Mouse (Mus musculus): ENCODE measurements at regions not wholly inside any gene's neighbourhood (a gene's known extent, or its start where the extent isn't known, plus 50 kb on each side); places are given as distances from the start of the nearest gene placed in this dataset.

GRCm38 (mm10) chr7:136058319-136058718 is 342.2 kb upstream of the Mki67 start:
- Histone ChIP-seq H3K4me3 (ENCODE audit: low read length) (no peak overlapping the region), H3K36me3 (ENCODE audit: control insufficient read depth, insufficient read depth, low read length) (no peaks in the 10 kb centered on the region), H3K27me3 (ENCODE audit: control insufficient read depth, insufficient read depth, low read depth, low read length) (peaks cover 4% of the 10 kb centered on the region; the same call in 1 of the 2 replicates), H3K4me1 (replicated peaks; ENCODE audit: control insufficient read depth, insufficient read depth, low read length) (peaks cover 27% of the 10 kb centered on the region), H3K27ac (ENCODE audit: low read length) (no peak overlapping the region), H3K9ac (ENCODE audit: low read length) (no peak overlapping the region), H3K9me3 (ENCODE audit: control insufficient read depth, low read length) (no peaks in the 10 kb centered on the region), H3K4me2 (ENCODE audit: low read depth, low read length) (0 out of 2 replicates have a peak overlapping the region, but pooled peaks have one; percentile 19)
- 20% methylated on average over 5 of the region's 5 CpGs for WGBS
- peak; percentile 5; the same call in 1 of the 2 replicates for ATAC-seq (ENCODE audit: low read depth)

GRCm38 (mm10) chr7:136058751-136059681 is 342.9 kb upstream of the Mki67 start:
- Histone ChIP-seq H3K9me3 (ENCODE audit: control insufficient read depth, low read length) (no peaks in the 10 kb centered on the region), H3K27me3 (ENCODE audit: control insufficient read depth, insufficient read depth, low read depth, low read length) (peaks cover 4% of the 10 kb centered on the region; the same call in 1 of the 2 replicates), H3K4me1 (replicated peaks; ENCODE audit: control insufficient read depth, insufficient read depth, low read length) (peaks cover 27% of the 10 kb centered on the region), H3K4me3 (ENCODE audit: low read length) (no peak overlapping the region), H3K4me2 (ENCODE audit: low read depth, low read length) (no peak overlapping the region), H3K27ac (ENCODE audit: low read length) (peak overlapping the region; percentile 55), H3K9ac (ENCODE audit: low read length) (no peak overlapping the region), H3K36me3 (ENCODE audit: control insufficient read depth, insufficient read depth, low read length) (no peaks in the 10 kb centered on the region)
- ATAC-seq (ENCODE audit: low read depth) = peak; percentile 79
- WGBS = 35% methylated on average over 14 of the region's 14 CpGs

- H3K4me2 ChIP-seq (ENCODE audit: low read depth, low read length) = peak overlapping the region; percentile 70; the same call in 1 of the 2 replicates
- H3K27ac ChIP-seq (ENCODE audit: low read length) = peak overlapping the region; percentile 55; the same call in 1 of the 2 replicates
- ATAC-seq (ENCODE audit: low read depth) = no peak
- no peaks in the 10 kb centered on the region for H3K36me3 ChIP-seq (ENCODE audit: control insufficient read depth, insufficient read depth, low read length)
- H3K4me3 ChIP-seq (ENCODE audit: low read length) = no peak overlapping the region
- H3K9me3 ChIP-seq (ENCODE audit: control insufficient read depth, low read length) = no peaks in the 10 kb centered on the region
- H3K4me1 ChIP-seq (replicated peaks; ENCODE audit: control insufficient read depth, insufficient read depth, low read length) = peaks cover 27% of the 10 kb centered on the region
- WGBS = 35% methylated on average over 11 of the region's 11 CpGs
- no peak overlapping the region for H3K9ac ChIP-seq (ENCODE audit: low read length)
- peaks cover 4% of the 10 kb centered on the region; the same call in 1 of the 2 replicates for H3K27me3 ChIP-seq (ENCODE audit: control insufficient read depth, insufficient read depth, low read depth, low read length)
These were observed 343.7 kb upstream of the Mki67 start for GRCm38 (mm10) chr7:136059896-136060295.

GRCm38 (mm10) chr7:136060339-136061073 is 344.3 kb upstream of the Mki67 start:
- ATAC-seq (ENCODE audit: low read depth) = peak; percentile 61
- Histone ChIP-seq H3K36me3 (ENCODE audit: control insufficient read depth, insufficient read depth, low read length) (no peaks in the 10 kb centered on the region), H3K27me3 (ENCODE audit: control insufficient read depth, insufficient read depth, low read depth, low read length) (peaks cover 2% of the 10 kb centered on the region; the same call in 1 of the 2 replicates), H3K4me2 (ENCODE audit: low read depth, low read length) (peak overlapping the region; percentile 70), H3K27ac (ENCODE audit: low read length) (peak overlapping the region; percentile 80), H3K9ac (ENCODE audit: low read length) (peak overlapping the region; percentile 67), H3K4me1 (replicated peaks; ENCODE audit: control insufficient read depth, insufficient read depth, low read length) (peaks cover 27% of the 10 kb centered on the region), H3K9me3 (ENCODE audit: control insufficient read depth, low read length) (no peaks in the 10 kb centered on the region), H3K4me3 (ENCODE audit: low read length) (peak overlapping the region; percentile 42)
- 5% methylated on average over 29 of the region's 29 CpGs for WGBS

DNA sequence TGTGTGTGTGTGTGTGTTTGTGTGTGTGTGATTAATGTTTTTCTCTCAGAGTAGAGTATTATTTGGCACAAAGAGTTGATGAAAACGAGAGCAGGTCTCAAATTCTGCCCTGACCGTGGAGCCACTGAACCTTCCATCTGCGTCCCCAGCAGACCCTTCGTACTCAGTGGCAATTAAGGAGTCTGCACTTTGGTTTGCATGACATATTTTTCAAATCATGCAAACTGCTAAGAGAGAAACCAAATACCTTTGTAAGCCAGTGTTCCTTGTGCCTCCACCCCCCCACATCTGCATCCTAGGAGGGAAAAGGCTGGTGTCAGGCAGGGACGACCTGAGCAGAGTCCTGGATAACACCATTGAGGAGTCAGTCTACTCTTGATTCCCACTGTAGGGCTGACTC is 346.5 kb upstream of the Mki67 start:
- ATAC-seq (ENCODE audit: low read depth) = no peak
- no peak overlapping the region for H3K4me3 ChIP-seq (ENCODE audit: low read length)
- H3K9ac ChIP-seq (ENCODE audit: low read length) = no peak overlapping the region
- no peaks in the 10 kb centered on the region for H3K36me3 ChIP-seq (ENCODE audit: control insufficient read depth, insufficient read depth, low read length)
- H3K4me1 ChIP-seq (replicated peaks; ENCODE audit: control insufficient read depth, insufficient read depth, low read length) = peaks cover 19% of the 10 kb centered on the region
- H3K4me2 ChIP-seq (ENCODE audit: low read depth, low read length) = no peak overlapping the region
- H3K27me3 ChIP-seq (ENCODE audit: control insufficient read depth, insufficient read depth, low read depth, low read length) = peaks cover 2% of the 10 kb centered on the region; the same call in 1 of the 2 replicates
- no peak overlapping the region for H3K27ac ChIP-seq (ENCODE audit: low read length)
- H3K9me3 ChIP-seq (ENCODE audit: control insufficient read depth, low read length) = no peaks in the 10 kb centered on the region
- WGBS = 42% methylated on average over 5 of the region's 5 CpGs

GRCm38 (mm10) chr7:136065038-136065678 is 349.0 kb upstream of the Mki67 start:
- H3K4me1 ChIP-seq (replicated peaks; ENCODE audit: control insufficient read depth, insufficient read depth, low read length) = peaks cover 6% of the 10 kb centered on the region
- no peak for ATAC-seq (ENCODE audit: low read depth)
- no peak overlapping the region for H3K4me2 ChIP-seq (ENCODE audit: low read depth, low read length)
- no peaks in the 10 kb centered on the region for H3K27me3 ChIP-seq (ENCODE audit: control insufficient read depth, insufficient read depth, low read depth, low read length)
- no peak overlapping the region for H3K27ac ChIP-seq (ENCODE audit: low read length)
- H3K4me3 ChIP-seq (ENCODE audit: low read length) = no peak overlapping the region
- 62% methylated on average over 12 of the region's 12 CpGs for WGBS
- no peaks in the 10 kb centered on the region for H3K36me3 ChIP-seq (ENCODE audit: control insufficient read depth, insufficient read depth, low read length)
- no peaks in the 10 kb centered on the region for H3K9me3 ChIP-seq (ENCODE audit: control insufficient read depth, low read length)
- H3K9ac ChIP-seq (ENCODE audit: low read length) = no peak overlapping the region

DNA sequence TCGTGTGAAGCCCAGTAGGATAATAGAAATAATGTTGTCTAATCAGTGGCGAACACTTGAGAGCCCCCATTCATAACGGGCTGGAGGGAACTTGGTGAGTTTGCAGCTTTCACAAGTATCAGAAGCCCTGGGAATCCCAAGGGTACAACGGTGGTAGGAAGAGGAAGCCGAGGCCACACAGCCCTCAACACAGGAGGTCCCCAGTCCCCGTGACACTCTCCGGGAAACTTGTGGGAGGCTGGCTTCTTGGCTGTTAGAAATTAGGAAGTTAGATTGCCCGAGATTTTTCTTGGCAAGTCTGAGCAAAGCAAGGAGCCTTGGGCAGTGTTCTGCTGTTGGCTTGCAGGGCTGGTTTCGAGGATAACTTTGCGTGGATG is 349.5 kb upstream of the Mki67 start:
- no peak for ATAC-seq (ENCODE audit: low read depth)

DNA sequence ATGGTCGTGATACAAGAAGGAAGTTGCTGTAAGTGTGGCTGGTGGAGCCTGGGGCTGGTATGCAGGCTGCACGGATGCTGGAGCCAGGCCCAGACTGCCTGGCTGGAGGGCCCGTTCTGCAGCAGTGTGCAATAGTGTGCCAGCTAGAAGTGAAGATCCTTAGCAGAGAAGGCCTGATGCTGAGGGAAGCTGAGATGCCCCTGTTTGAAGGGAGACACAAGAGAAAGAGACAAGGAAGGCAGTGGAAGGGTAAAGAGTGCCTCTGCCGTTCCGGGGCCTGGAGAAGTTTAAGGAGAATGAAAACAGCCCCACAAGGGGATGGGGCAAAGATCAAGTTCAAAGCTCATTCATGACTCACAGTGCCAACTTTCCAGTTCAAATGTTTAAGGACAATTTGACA is 354.7 kb upstream of the Mki67 start:
- Histone ChIP-seq H3K27ac (ENCODE audit: low read length) (no peak overlapping the region), H3K9me3 (ENCODE audit: control insufficient read depth, low read length) (no peaks in the 10 kb centered on the region), H3K36me3 (ENCODE audit: control insufficient read depth, insufficient read depth, low read length) (no peaks in the 10 kb centered on the region), H3K9ac (ENCODE audit: low read length) (no peak overlapping the region), H3K27me3 (ENCODE audit: control insufficient read depth, insufficient read depth, low read depth, low read length) (no peaks in the 10 kb centered on the region), H3K4me1 (replicated peaks; ENCODE audit: control insufficient read depth, insufficient read depth, low read length) (no peaks in the 10 kb centered on the region), H3K4me3 (ENCODE audit: low read length) (no peak overlapping the region), H3K4me2 (ENCODE audit: low read depth, low read length) (no peak overlapping the region)
- WGBS = 54% methylated on average over 5 of the region's 5 CpGs
- ATAC-seq (ENCODE audit: low read depth) = no peak

More for the DNA sequence above, 349.5 kb upstream of the Mki67 start:
- no peak overlapping the region for H3K4me2 ChIP-seq (ENCODE audit: low read depth, low read length)
- H3K36me3 ChIP-seq (ENCODE audit: control insufficient read depth, insufficient read depth, low read length) = no peaks in the 10 kb centered on the region
- 55% methylated on average over 10 of the region's 10 CpGs for WGBS
- H3K4me3 ChIP-seq (ENCODE audit: low read length) = no peak overlapping the region
- H3K9me3 ChIP-seq (ENCODE audit: control insufficient read depth, low read length) = no peaks in the 10 kb centered on the region
- H3K27me3 ChIP-seq (ENCODE audit: control insufficient read depth, insufficient read depth, low read depth, low read length) = no peaks in the 10 kb centered on the region
- peaks cover 3% of the 10 kb centered on the region for H3K4me1 ChIP-seq (replicated peaks; ENCODE audit: control insufficient read depth, insufficient read depth, low read length)
- H3K9ac ChIP-seq (ENCODE audit: low read length) = no peak overlapping the region
- no peak overlapping the region for H3K27ac ChIP-seq (ENCODE audit: low read length)

GRCm38 (mm10) chr7:136071331-136071730 is 355.2 kb upstream of the Mki67 start:
- Histone ChIP-seq H3K4me3 (ENCODE audit: low read length) (no peak overlapping the region), H3K9ac (ENCODE audit: low read length) (no peak overlapping the region), H3K4me2 (ENCODE audit: low read depth, low read length) (no peak overlapping the region), H3K9me3 (ENCODE audit: control insufficient read depth, low read length) (no peaks in the 10 kb centered on the region), H3K36me3 (ENCODE audit: control insufficient read depth, insufficient read depth, low read length) (no peaks in the 10 kb centered on the region), H3K4me1 (replicated peaks; ENCODE audit: control insufficient read depth, insufficient read depth, low read length) (no peaks in the 10 kb centered on the region), H3K27ac (ENCODE audit: low read length) (no peak overlapping the region), H3K27me3 (ENCODE audit: control insufficient read depth, insufficient read depth, low read depth, low read length) (no peaks in the 10 kb centered on the region)
- no peak for ATAC-seq (ENCODE audit: low read depth)
- WGBS = 86% methylated on average over 4 of the region's 4 CpGs
